Mouse (Mus musculus): ENCODE data around the gene Sfxn1.

Gene Sfxn1

DNA sequence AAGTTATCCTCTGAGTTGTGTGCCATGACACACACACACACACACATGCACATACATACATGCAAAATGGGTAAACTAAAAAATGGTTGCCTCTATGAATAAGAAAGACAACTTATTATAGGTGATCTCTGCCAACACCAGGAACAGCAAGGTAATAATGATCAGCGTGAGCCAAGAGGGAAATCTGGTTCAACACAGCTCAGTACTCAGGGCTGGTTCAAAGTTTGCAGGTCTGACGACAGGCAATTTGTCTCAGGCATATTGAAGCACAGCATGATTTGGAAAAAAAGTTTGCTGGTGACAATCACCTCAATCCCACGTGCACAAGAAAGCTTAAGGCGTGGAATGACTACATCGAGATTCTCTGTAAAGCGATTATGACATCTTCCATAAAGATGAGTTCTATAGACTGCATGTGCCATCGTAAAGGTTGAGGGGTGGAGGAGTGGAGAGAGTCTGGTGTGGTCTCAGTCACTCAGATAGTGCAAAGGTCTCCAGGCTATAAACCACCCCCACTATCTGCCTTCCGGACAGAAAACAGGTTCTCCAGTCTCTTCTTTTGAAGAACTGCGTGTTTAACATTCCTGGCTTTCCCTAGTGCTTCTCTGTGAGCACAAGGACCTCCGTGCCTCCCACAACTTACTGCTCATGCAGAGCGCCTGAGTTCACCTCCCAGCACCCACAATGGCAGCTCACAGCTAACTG, 6.0 kb downstream of the Sfxn1 start:
- DNase-seq (ENCODE audit: low spot score), result no peak

DNA sequence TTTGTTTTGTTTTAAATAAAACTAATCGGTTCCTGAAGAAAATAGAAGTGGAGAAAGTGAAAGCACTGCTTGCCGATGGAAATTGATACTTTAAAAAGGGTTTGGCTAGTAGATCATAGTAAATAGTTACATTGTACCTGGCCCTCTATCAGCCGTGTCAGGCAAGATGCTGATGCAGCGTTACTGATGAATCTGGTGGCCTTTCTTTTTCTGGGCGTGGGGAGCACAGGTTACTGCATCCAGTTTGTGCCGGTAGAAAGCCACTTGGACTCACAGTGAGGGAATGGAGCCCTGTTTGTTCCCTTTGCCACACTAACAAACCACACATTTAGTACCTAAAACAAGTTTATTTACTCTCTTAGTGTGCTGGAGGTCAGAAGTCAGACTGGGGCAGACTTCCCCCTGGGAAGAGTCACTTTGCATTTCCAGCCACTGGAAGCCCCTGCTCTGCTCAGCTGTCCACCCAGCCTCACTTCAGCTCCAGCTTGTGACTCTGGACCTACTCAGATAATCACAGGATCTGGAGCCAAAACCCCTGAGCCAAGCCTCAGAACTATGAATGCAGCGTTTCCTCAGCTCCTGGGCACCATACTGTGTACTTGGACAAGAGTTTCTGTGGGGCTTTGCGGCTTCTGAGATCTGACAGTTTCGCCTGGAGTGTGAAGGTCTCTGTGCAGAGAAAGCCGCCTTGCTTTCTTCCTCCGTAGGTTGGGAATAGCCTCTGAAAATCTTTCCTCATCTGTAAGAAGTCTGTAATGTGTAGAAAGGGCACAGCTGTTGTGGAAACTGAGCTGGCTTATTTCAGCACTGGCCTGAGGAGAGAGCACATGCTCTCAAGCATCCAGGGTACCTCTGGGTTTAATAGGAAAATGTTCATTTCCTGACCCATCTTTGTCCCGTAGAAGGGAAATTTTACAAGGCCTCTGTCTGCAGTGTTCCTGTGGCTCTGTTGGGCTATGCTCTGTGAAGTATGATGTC, 8.4 kb downstream of the Sfxn1 start:
- DNase-seq (ENCODE audit: low spot score), result no peak

DNA sequence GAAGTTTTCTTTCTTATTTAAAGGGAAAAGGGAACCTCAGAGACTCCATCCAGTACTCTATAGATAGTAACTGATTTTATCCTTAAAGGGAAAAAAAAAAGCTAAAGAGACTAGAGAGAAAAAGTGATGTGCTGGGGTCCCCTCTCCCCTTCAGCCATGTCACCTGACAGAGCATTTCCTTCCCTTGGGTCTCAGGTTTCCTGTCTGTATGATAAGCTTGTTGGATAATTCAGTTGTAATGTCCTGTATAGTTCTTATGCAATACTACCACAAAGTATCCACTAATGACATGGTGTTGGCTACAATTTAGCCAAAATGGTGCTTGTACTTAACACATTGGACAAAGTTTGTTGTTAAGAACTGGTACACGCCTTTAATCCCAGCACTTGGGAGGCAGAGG, 9.1 kb downstream of the Sfxn1 start:
- no peak for DNase-seq (ENCODE audit: low spot score)

DNA sequence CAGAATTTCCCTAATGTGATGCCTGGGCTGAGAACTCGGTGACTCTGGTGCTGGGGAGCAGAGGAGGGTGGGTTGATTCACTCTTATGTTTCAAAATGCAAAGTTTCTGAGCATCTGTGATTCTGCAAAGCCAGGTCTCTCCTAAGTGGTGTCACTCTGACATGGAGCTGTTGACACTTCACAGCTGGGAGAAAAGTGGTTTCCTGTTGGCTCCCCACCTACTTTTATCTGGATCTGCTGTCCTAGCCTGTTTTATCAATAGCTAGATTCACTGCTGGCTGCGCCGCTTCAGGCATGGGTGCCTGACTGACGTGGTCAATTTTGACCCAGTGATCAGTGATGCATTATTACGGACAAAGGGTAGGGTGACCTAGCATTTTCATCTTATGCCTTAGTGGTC, 11.3 kb downstream of the Sfxn1 start:
- DNase-seq (ENCODE audit: low spot score), result no peak

DNA sequence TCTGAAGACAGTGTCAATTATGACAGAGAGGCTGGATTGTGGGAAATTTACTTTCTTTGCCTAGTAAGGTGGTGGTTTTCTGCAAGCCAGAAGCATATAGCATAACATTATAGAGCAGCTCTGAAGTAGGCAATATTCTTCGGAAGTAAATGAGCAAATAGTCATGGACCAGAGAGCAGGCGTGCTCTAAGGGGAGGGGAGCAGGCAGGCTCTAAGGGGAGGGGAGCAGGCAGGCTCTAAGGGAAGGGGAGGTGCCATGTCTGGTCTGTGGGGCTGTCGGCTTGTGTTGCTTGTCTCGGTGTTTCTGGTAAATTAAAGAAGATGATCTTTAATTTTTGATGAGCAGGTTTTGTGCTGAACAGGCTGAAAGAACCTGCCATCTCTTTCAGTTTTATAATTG, 12.5 kb downstream of the Sfxn1 start:
- no peak for DNase-seq (ENCODE audit: low spot score)

- no peak for DNase-seq (ENCODE audit: low spot score)
Observed at GRCm38 (mm10) chr13:54084826-54085225, 13.2 kb downstream of the Sfxn1 start.

GRCm38 (mm10) chr13:54085266-54085665, 13.6 kb downstream of the Sfxn1 start:
- DNase-seq (ENCODE audit: low spot score), result no peak

DNA sequence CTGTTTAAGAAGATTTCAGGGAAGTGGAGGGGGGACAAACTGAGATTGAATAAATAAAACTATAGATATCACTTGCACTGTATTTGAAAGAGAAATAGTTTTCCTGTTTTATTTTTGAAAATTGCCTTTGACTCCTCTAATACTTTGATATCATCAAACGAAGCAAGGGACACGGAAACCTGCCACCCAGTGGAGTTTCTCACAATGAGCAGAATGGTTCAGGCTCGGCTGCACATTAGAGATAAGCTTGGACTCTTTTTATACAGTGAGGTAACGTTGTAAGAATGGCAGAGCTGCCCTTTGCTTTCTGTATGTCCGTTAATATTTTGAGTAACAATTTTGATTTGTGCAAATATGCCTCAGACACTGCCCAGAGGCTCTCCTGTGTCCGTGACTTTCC, 20.1 kb downstream of the Sfxn1 start:
- DNase-seq (ENCODE audit: low spot score), result no peak

GRCm38 (mm10) chr13:54094349-54094748, 22.7 kb downstream of the Sfxn1 start:
- DNase-seq (ENCODE audit: low spot score), result no peak

DNA sequence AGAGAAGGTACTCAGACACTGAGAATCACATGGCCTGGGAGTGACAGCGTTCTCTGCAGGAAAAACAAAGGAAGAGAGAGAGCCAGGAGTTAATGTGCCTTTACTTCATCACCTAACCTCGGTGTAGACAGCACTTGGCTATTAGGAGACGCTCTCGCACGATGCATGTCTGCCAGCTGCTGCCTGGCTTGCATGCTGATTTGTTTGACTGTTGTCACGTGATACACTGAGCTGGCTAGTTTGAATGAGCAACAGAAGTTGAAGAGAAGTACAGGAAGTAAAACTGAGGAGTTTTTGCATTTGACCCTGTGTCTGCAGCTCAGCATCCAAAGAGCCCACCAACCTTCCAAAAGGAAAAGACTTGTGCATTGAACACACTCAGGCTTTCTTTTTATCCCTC, 23.3 kb downstream of the Sfxn1 start:
- DNase-seq (ENCODE audit: low spot score), result no peak

DNA sequence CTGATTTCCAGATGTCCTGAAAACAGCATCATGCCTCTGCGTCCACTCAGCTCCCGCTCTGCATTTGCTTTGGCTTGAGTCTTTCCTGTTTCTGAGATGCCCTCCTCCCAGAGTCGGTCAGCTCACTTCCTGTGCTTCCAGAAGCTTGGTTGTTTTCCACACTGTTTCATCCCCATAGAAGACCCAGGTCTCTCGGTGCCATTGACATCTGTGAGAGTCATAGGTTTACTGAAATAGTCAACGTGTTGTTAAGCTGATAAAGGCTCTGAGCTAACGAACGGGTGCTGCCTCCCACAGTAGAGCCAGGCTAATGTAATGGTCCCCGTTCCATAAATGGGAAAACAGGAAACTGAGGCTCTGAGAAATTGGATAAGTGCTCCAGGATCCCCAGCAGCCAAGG, 24.1 kb downstream of the Sfxn1 start:
- no peak for DNase-seq (ENCODE audit: low spot score)

DNA sequence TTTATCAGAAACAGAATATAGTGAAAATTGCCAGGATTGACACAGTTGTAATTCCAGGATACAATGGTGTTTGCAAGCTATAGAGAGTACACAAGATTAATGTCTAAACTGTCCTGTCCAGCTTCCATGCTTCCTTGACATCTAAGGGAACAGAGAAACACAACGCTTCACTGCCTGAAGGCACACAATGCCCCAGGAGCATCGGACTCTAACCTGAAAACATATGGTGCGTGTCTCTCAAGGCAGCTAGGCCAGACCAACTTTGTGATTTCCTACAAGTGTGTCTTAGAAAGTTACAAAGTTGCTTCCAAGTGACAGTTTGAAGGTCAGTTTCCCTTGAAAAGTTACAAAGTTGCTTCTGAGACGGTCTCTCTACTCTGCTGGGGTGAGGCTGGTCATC, 25.6 kb downstream of the Sfxn1 start:
- DNase-seq (ENCODE audit: low spot score), result no peak

- no peak for DNase-seq (ENCODE audit: low spot score)
Observed at GRCm38 (mm10) chr13:54097797-54098196, 26.1 kb downstream of the Sfxn1 start.

DNA sequence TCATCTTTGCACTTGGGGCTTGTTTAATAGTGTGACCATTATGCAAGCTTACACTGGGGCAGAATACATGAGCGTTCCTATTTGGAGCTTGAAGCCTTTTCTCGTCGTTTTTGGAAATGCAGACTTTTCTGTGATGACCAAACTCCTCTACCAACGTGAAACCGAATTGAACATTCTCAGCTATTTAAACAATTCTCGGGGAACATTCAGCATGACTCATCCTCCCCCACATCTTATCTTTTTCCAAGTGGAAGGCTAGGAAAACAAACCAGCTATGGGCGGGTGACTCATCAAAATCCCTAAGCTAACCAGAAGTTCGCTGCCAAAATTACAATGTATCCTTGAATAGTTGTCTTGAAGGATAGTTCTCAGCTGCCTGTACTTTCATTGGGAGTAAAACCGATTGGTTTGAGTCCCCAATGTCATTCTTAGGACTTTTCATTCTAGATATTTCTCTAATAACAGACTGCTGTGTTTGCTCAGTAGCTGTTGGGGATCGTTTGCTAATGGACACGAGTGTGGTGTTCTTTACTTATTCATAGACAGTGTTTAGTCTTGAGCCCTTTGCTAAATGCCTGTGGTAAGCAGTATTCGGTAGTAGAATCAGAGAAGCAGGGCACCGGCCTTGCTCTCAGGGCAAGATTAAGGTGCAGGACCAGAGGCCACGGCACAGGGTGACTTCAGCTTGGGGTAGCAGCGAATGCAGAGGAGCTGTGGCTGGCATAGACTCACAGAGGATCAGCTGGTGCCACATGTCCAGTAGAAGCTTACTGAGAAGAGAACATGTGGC, 29.6 kb downstream of the Sfxn1 start:
- DNase-seq (ENCODE audit: low spot score), result no peak

GRCm38 (mm10) chr13:54102061-54102460, 30.4 kb downstream of the Sfxn1 start:
- no peak for DNase-seq (ENCODE audit: low spot score)

GRCm38 (mm10) chr13:54103271-54103670, 31.6 kb downstream of the Sfxn1 start:
- DNase-seq (ENCODE audit: low spot score), result no peak

DNA sequence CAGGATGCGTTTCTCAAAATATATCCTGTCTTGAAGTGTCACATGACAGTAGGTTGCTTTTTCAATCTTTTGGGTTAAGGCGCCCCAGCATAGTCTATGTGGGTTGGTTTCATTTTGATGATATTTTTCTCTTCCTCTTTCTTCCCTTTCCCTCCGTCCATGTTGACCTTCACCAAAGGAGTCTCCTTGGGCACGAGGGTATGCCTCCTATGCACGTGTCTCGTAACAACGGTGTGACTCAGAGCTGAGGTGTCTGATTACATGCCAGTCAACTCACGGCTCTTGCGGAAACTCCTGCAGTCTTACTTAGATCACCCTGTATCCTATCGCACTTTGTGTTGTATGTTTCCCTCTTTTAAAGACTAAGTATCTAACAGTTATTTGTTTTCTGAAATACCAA, 32.2 kb downstream of the Sfxn1 start:
- no peak for DNase-seq (ENCODE audit: low spot score)

GRCm38 (mm10) chr13:54113819-54114550, 42.3 kb downstream of the Sfxn1 start:
- DNase-seq (ENCODE audit: low spot score), result peak; percentile 47

DNA sequence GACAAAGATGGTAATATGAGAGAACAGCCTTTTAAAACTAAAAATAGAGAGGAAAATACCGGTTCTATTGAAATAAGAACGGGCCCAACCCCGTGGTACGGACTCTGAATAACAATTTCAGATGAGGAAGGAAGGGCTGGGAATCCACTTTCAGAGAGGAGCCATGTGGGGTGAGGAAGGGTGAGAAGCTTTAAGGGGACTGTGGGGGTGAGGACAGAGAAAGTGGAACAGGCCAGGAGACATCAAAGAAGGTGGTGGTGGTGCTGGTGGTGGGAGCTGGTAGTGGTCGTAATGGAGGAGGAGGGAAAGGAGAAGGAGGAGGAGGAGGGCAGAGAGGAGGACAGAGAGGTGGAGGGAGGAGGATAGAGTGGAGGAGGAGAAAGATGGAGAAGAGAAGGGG, 43.3 kb downstream of the Sfxn1 start:
- DNase-seq (ENCODE audit: low spot score), result no peak

DNA sequence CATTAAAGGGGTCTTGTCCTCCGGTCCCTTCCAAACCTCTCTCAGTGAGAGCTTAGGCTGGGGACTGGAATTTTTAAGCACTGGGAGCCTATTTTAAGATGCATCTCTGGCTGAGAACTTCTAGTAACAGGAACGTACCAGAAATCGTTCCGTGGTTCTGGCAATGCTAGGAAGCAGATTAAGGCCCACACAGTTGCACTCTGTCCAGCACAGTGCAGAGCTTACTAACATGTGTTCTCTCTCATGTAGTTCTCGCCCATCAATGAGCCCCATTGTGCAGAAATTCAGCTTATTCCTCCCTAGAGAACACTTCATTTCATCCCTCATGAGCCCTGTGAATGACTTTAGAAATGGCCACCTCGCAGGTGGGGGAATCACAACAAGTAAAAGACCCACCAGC, 44.1 kb downstream of the Sfxn1 start:
- no peak for DNase-seq (ENCODE audit: low spot score)

DNA sequence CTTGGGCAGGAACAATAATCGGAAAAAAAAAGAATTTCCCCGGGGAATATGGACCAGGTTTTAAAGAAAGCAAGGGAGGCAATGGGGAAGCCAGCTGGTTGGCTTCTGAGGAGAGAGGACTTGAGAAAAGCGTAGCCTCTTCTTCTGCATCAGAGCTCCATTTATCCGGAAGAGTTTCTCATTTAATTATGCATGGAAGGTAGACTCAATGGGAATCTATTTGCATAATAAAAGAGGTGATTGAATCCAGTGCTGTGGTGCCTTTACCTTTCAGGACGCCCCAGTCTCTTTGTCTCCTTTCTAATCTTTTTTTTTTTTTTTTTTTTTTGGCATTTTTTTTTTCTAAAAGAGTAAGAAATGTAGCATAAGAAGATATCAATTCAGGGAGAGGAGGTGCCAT, 46.7 kb downstream of the Sfxn1 start:
- no peak for DNase-seq (ENCODE audit: low spot score)

All from T-cell, adult 2 months (primary cell).